Mouse (Mus musculus): ENCODE data around the gene Mgrn1.

The Mgrn1 gene

DNA sequence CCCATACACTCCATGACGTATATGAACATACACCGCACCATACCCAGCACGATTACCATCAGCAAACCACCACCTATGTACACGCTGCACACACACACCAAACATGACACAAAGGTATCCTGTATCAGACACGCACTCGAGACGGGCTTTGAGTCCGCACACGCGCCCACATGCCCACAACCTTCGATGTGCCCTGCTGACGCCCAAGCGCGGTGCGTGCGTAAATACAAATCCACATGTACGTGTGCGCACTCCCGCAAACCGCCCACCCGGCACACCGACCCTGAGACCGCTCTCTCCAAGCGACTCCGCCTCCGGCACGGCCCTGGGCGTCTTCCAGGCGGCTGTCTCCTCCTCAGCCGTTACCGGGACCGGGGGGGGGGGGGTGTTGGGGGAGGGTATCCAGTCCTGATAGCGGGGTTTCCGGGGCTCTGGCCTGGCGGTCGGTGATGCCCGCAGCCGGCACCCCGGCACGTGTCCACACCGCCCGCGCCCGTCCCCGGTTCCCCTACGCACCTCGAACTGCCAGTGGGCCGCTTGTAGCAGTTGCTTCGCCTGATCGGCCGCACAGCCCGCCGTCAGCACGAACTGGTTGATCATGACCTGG is 6.8 kb upstream of the Mgrn1 start:
- peak; percentile 55 for DNase-seq

GRCm38 (mm10) chr16:4879708-4880124 is 6.3 kb upstream of the Mgrn1 start:
- peak; percentile 94 for DNase-seq

- DNase-seq = peak; percentile 99
These were observed 5.8 kb upstream of the Mgrn1 start, which contains the start of gene Ubald1 for GRCm38 (mm10) chr16:4880136-4880825. TSS of gene Ubald1 (minus strand) at chr16:4880315.

DNA sequence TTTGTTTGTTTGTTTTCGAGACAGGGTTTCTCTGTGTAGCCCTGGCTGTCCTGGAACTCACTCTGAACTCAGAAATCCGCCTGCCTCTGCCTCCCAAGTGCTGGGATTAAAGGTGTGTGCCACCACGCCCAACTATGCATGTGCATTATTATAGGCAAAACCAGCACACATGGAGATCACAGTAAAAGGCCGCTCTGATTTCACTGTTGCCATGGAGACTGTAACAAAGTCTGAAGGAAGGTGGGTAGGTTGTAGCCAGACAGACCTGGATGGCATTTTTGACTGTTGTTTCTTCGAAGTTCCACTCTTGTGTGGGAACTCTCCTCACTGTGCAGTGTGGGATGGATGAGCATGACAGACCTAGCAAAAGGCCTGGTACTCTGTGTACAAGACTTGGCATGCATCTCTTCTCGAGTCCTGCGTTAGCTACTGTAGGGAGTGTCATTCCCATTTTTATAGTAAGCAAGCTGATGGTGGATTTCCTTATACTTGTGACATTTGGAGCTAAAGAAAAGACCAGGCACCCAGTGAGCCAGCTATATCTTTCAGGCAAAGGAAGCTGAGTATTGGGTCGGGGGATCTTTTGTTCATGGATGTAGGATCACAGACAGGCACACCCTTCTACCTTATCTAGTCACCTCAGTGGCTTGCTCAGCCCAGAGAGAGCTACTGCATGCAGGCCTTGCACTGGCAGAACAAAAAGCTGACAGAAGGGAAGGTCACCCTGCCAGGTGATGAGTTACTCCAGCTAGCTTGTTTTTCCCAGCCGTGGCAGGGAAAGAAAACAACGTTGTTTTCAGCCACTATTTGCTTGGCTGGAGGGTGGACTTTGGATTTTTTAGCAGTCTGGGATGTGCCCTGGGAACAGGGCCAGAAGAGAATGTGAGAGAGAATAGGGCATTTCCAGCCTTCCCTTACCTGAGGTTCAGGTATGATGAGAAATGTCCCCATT is 4.4 kb upstream of the Mgrn1 start:
- no peak for DNase-seq

DNA sequence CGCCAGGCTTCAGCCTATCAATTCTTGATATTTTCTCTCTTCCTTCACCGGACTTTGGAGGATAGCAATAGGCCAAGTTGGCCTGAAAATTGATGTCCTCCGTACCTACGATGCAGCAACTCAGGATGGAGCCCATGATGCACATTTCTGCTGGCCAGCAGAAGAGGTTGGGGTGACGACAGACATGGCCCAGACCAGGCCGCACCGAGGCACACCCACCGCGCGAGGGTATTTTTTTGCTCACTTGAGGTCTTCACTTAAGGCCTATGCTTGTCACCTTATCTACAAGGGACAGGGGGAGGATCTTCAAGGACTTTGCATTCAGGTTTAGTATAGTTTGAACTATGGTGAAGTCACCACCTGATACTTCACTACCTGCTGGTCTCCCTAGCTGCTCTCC is 1.1 kb upstream of the Mgrn1 start:
- DNase-seq = no peak

GRCm38 (mm10) chr16:4886690-4887020 is 606 bp downstream of the Mgrn1 start:
- no peak for DNase-seq

DNA sequence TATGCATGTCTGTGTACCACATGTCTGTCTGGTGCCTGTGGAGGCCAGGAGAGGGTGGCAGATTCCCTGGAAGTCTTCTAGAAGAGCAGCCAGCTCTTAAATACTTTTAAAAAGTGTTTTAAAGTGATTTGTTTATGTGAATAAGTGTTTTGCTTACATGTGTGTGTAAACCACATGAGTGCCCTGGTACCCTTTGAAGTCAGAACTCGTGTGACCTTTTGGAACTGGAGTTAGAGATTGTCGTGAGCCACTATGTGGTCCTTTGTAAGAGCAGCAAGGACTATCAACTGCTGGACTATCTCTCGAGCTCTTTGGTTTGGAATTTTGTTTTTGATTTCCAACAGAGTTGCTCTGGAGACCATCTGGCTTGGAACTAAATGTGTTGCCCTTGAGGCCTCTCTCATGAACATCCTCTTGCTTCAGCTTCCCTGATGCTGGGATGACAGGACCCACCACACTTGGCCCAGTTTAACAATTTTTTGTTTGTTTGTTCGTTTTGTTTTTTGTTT is 4.2 kb downstream of the Mgrn1 start:
- no peak for DNase-seq

- no peak for DNase-seq
These were observed 6.1 kb downstream of the Mgrn1 start for GRCm38 (mm10) chr16:4892171-4892570.

GRCm38 (mm10) chr16:4894201-4894908 is 8.3 kb downstream of the Mgrn1 start:
- peak; percentile 51 for DNase-seq

GRCm38 (mm10) chr16:4896249-4897027 is 10.4 kb downstream of the Mgrn1 start:
- DNase-seq = no peak

DNA sequence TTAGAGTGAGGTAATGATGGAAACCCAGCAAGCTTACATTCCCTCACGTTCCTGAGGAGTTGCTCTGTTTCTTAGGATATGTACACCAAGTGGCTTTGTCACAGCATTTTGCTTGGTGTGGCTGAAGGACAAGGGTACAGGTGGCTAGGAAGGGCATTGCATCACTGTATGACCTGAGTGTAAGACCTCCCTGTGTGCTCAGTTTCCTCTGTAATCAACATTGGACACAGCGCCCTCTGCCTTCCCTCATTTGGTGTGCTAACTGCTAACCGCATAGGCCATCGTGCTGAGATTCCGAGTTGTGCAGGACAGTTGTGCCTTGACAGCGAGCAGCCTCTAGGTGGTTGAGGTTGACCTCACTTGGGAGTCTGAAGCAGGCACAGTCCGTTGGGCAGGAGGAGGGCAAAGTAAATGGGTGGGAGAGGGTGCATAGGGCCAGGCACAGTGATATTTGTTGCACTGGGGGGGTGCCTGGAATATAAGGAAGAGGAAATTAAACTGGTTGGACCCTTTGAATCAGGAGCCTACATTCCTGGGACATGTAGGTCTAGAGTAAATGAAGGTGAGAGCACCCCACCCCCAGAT is 11.2 kb downstream of the Mgrn1 start:
- DNase-seq = no peak

GRCm38 (mm10) chr16:4898881-4899280 is 12.8 kb downstream of the Mgrn1 start:
- no peak for DNase-seq

- no peak for DNase-seq
These were observed 13.7 kb downstream of the Mgrn1 start for GRCm38 (mm10) chr16:4899711-4900110.

- DNase-seq = no peak
These were observed 15.1 kb downstream of the Mgrn1 start for GRCm38 (mm10) chr16:4901167-4901566.

DNA sequence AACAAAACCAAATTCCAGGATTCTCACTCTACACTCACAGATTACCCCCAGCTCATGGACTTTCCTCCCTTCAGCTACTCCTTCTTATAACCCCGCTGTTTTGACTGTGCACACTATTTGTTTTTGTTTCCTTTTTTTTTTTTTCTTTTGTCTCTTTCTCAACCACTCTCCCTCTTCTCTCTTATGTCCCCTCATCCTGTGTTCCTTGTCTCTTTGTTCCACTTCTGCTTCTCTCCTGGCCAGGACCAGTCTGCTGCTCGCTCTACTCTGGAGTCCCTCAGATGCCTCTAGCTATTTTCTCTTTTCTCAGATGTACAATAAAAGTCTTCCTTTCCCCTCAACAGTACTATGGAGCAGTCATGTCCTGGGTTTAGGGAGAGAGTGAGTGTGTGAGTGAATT is 16.3 kb downstream of the Mgrn1 start:
- DNase-seq = no peak

GRCm38 (mm10) chr16:4903491-4904102 is 17.5 kb downstream of the Mgrn1 start:
- DNase-seq = no peak

- no peak for DNase-seq
These were observed 18.8 kb downstream of the Mgrn1 start for GRCm38 (mm10) chr16:4904878-4905277.

DNA sequence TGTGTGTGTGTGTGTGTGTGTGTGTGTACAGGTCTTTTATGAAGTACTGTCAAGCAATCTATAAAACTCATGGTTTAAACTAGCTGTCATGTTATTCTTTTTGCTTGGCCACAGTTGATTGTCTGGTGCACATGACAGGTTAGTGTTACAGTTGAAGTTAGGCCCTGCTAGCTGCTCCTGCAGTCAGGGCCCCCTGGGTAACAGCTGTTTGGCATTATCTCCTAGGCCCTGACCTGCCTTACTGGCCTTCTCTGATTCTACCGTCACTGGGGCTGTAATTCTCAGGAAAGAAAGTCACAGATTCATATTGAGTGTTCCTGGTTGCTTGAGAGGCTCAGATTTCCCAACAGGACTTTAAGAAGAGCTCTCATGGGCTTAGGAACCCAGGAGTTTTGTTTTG is 19.5 kb downstream of the Mgrn1 start:
- no peak for DNase-seq

DNA sequence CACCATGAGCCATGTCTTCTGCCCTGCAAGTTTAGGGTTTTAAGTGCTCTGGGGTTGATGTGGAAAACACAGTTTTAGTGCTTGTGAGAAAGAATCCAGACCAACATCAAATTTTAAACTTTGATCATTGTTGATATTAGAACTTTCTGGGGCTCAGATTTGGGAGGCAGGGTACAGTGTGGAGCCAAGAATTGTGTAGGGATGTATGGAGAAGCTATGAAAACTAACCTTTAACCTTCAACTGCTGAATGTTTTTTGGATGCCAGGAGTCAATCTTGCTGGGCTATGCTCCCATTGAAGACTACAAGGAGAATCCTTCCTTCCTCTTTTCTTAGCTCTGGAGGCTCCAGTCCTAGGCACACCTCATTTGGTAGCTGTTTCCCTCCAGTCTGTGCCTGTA is 20.5 kb downstream of the Mgrn1 start:
- no peak for DNase-seq

DNA sequence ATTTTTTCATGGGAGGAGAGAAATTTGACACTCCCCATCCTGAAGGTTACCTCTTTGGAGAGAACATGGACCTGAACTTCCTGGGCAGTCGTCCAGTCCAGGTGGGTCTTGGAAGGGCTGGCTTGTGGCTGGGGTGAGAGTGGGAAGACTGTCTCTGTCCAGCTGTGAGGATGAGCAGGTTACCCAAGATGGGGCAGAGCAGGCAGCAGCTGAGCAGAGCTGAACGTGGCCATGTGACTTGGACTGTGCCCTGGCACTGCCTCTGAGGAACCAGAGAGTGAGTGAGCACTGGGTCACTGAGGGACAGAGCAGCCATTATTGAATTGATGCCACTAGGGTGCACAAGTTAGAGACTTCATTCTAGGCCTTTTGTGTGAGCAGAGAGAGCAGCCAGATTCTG is 21.3 kb downstream of the Mgrn1 start:
- no peak for DNase-seq

DNA sequence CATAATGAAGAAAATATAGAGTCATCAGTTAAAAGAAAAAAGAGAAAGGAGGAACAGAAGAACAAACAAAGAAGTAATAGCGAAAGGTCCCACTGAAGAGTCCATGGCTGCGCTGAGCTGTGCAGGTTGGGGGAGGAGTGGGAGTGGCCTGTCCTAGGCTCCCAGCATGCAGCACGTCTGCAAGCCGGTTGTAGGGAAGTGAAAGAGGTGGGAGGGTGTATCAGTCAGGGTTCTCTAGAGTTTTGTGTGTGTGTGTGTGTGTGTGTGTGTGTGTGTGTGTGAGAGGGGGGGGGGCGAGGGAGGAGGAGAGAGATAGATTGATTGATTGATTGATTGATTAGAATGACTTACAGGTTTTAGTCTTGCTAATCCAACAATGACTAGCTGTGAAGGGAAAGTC is 21.9 kb downstream of the Mgrn1 start:
- DNase-seq = no peak

Measured in lung, postnatal 10 days (tissue).